Mouse (Mus musculus): ENCODE data around the gene Zbtb2. TPM values are rescaled to one million over a fixed set of nuclear protein-coding genes. Genes with fewer than 3 reads are reported as not detected.

The Zbtb2 gene
- polyA plus RNA-seq, 1 experiment from 2014 or later, result 10.8 TPM

DNA sequence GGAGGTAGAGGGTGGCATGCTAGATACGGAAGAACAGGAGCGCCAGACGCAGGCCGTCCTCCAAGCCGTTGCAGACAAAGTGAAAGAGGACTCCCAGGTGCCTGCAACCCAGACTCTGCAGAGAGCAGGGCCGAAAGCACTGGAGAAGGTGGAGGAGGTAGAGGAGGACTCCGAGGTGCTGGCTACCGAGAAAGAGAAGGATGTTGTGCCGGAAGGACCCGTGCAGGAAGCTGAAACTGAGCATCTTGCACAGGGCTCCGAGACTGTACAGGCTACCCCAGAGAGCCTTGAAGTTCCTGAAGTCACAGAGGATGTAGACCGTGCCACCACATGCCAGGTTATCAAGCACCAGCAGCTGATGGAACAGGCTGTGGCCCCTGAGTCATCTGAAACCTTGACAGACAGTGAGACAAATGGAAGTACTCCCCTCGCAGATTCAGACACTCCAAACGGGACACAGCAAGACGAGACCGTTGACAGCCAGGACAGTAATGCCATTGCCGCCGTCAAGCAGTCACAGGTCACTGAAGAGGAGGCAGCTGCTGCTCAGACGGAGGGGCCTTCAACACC, 31.9 kb downstream of the Zbtb2 start:
- Histone ChIP-seq H3K4me3 (ENCODE audit: low read depth, low read length) (no peak overlapping the region), H3K4me1 (ENCODE audit: control insufficient read depth, insufficient read depth, low read length) (0 out of 2 replicates have a peak, but pooled peaks cover 3% of the 10 kb centered on the region), H3K9me3 (replicated peaks; ENCODE audit: control insufficient read depth, low read length) (no peaks in the 10 kb centered on the region), H3K9ac (ENCODE audit: low read depth, low read length) (no peak overlapping the region), H3K27ac (ENCODE audit: low read depth, low read length) (no peak overlapping the region), H3K27me3 (ENCODE audit: control insufficient read depth, insufficient read depth, low read length) (no peaks in the 10 kb centered on the region), H3K4me2 (no peak overlapping the region), H3K36me3 (ENCODE audit: control insufficient read depth, insufficient read depth, low read length) (peaks cover 22% of the 10 kb centered on the region)
- WGBS (ENCODE audit: insufficient replicate concordance), result 72% methylated on average over 19 of the region's 19 CpGs
- ATAC-seq (replicated peaks; ENCODE audit: insufficient number of reproducible peaks, low FRiP score, low TSS enrichment), result no peak

GRCm38 (mm10) chr10:4354371-4355260, 33.3 kb downstream of the Zbtb2 start:
- no peak overlapping the region for H3K4me2 ChIP-seq
- H3K4me1 ChIP-seq (ENCODE audit: control insufficient read depth, insufficient read depth, low read length), result 0 out of 2 replicates have a peak, but pooled peaks cover 3% of the 10 kb centered on the region
- H3K9me3 ChIP-seq (replicated peaks; ENCODE audit: control insufficient read depth, low read length), result no peaks in the 10 kb centered on the region
- peaks cover 22% of the 10 kb centered on the region for H3K36me3 ChIP-seq (ENCODE audit: control insufficient read depth, insufficient read depth, low read length)
- no peak overlapping the region for H3K27ac ChIP-seq (ENCODE audit: low read depth, low read length)
- no peak overlapping the region for H3K9ac ChIP-seq (ENCODE audit: low read depth, low read length)
- no peaks in the 10 kb centered on the region for H3K27me3 ChIP-seq (ENCODE audit: control insufficient read depth, insufficient read depth, low read length)
- H3K4me3 ChIP-seq (ENCODE audit: low read depth, low read length), result no peak overlapping the region
- WGBS (ENCODE audit: insufficient replicate concordance), result 82% methylated on average over 38 of the region's 38 CpGs
- ATAC-seq (replicated peaks; ENCODE audit: insufficient number of reproducible peaks, low FRiP score, low TSS enrichment), result no peak

DNA sequence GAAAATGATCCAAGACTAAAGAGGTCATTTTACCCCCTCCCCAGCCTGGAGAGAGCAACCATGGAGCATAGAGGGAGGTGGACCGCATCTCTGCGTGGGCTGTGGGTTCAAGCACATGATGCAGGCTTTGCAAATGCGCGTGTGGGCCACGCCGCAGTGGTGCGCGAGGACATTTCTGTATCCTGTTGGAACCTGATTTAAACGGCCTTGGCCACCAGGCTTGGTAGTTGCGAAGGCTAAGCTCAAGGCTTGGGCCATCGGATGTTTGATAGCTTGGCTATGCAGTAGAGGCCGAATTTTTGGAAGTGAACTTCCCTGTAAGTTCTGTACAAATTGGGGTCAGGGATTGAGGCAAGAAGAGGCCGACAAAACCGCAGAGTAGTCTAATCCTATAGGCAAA, 40.3 kb downstream of the Zbtb2 start:
- Histone ChIP-seq H3K4me3 (ENCODE audit: low read depth, low read length) (no peak overlapping the region), H3K27me3 (ENCODE audit: control insufficient read depth, insufficient read depth, low read length) (no peaks in the 10 kb centered on the region), H3K4me2 (no peak overlapping the region), H3K36me3 (ENCODE audit: control insufficient read depth, insufficient read depth, low read length) (no peaks in the 10 kb centered on the region), H3K9ac (ENCODE audit: low read depth, low read length) (no peak overlapping the region), H3K9me3 (replicated peaks; ENCODE audit: control insufficient read depth, low read length) (no peaks in the 10 kb centered on the region), H3K4me1 (ENCODE audit: control insufficient read depth, insufficient read depth, low read length) (peaks cover 9% of the 10 kb centered on the region), H3K27ac (ENCODE audit: low read depth, low read length) (no peak overlapping the region)
- 92% methylated on average over 14 of the region's 14 CpGs for WGBS (ENCODE audit: insufficient replicate concordance)
- ATAC-seq (replicated peaks; ENCODE audit: insufficient number of reproducible peaks, low FRiP score, low TSS enrichment), result no peak

GRCm38 (mm10) chr10:4347136-4347492, 40.8 kb downstream of the Zbtb2 start:
- peaks cover 9% of the 10 kb centered on the region for H3K4me1 ChIP-seq (ENCODE audit: control insufficient read depth, insufficient read depth, low read length)
- ATAC-seq (replicated peaks; ENCODE audit: insufficient number of reproducible peaks, low FRiP score, low TSS enrichment), result peak; percentile 35
- H3K9me3 ChIP-seq (replicated peaks; ENCODE audit: control insufficient read depth, low read length), result no peaks in the 10 kb centered on the region
- 64% methylated on average over 4 of the region's 4 CpGs for WGBS (ENCODE audit: insufficient replicate concordance)
- no peak overlapping the region for H3K27ac ChIP-seq (ENCODE audit: low read depth, low read length)
- H3K4me3 ChIP-seq (ENCODE audit: low read depth, low read length), result no peak overlapping the region
- H3K27me3 ChIP-seq (ENCODE audit: control insufficient read depth, insufficient read depth, low read length), result no peaks in the 10 kb centered on the region
- H3K4me2 ChIP-seq, result peak overlapping the region; percentile 75
- H3K9ac ChIP-seq (ENCODE audit: low read depth, low read length), result no peak overlapping the region
- no peaks in the 10 kb centered on the region for H3K36me3 ChIP-seq (ENCODE audit: control insufficient read depth, insufficient read depth, low read length)

- Histone ChIP-seq H3K27me3 (ENCODE audit: control insufficient read depth, insufficient read depth, low read length) (no peaks in the 10 kb centered on the region), H3K4me3 (ENCODE audit: low read depth, low read length) (peak overlapping the region; percentile 41), H3K4me2 (peak overlapping the region; percentile 75), H3K27ac (ENCODE audit: low read depth, low read length) (no peak overlapping the region), H3K4me1 (ENCODE audit: control insufficient read depth, insufficient read depth, low read length) (peaks cover 9% of the 10 kb centered on the region), H3K9me3 (replicated peaks; ENCODE audit: control insufficient read depth, low read length) (no peaks in the 10 kb centered on the region), H3K9ac (ENCODE audit: low read depth, low read length) (peak overlapping the region; percentile 69), H3K36me3 (ENCODE audit: control insufficient read depth, insufficient read depth, low read length) (no peaks in the 10 kb centered on the region)
- 7% methylated on average over 28 of the region's 28 CpGs for WGBS (ENCODE audit: insufficient replicate concordance)
- peak; percentile 78 for ATAC-seq (replicated peaks; ENCODE audit: insufficient number of reproducible peaks, low FRiP score, low TSS enrichment)
Observed at GRCm38 (mm10) chr10:4346489-4347135, 41.3 kb downstream of the Zbtb2 start.

DNA sequence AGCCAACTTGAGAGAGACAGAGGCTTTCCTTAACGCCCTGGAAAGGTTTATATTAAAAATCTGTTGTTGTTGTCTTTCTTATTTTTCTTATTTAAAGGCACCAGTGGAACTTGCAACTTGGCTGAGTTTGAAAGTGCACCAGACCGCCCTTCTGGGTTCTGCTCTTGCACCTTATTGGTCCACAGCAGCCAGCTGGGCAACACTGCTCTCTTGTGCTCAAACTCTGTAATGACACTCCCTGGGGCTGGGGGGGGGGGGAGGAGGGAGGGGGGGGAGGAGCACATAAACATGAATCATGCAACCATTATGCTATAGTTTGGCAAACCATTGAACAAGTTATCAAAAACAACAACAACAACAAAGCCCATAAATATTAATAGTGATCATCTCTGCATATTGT, 46.5 kb downstream of the Zbtb2 start:
- Histone ChIP-seq H3K36me3 (ENCODE audit: control insufficient read depth, insufficient read depth, low read length) (no peaks in the 10 kb centered on the region), H3K9ac (ENCODE audit: low read depth, low read length) (no peak overlapping the region), H3K27me3 (ENCODE audit: control insufficient read depth, insufficient read depth, low read length) (no peaks in the 10 kb centered on the region), H3K9me3 (replicated peaks; ENCODE audit: control insufficient read depth, low read length) (no peaks in the 10 kb centered on the region), H3K27ac (ENCODE audit: low read depth, low read length) (no peak overlapping the region), H3K4me2 (peak overlapping the region; percentile 19; the same call in 1 of the 2 replicates), H3K4me1 (ENCODE audit: control insufficient read depth, insufficient read depth, low read length) (peaks cover 23% of the 10 kb centered on the region), H3K4me3 (ENCODE audit: low read depth, low read length) (no peak overlapping the region)
- WGBS (ENCODE audit: insufficient replicate concordance), result 23% methylated on average over 2 of the region's 2 CpGs
- ATAC-seq (replicated peaks; ENCODE audit: insufficient number of reproducible peaks, low FRiP score, low TSS enrichment), result no peak

DNA sequence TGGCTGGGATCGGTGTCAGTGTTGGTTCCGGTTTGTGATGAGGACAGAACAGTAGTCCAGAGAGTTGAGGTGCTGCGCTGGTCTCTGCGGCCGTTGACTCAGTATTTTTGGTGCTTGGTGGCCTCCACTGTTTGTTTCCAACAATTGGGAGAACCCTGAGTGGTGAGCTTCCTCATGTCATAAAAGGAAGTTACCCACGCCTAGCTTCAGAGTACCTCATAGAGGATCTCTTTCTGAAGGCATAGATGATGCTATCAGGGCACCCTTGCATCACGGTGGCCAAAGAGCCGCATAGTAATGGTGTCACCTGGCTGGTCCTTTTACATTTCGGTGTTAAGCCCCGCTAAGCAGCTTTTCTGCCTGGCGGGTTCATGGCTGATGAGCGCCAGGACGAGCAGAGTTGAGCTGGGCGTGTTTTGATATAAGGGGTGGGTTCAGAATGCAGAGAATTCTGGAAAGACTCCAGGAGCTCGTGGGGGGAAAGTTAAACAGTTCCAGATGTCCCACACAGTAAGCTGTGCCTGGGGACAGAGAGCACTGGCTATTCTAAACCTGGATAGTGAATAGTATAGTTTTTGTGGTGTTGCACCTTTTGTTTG, 48.9 kb downstream of the Zbtb2 start:
- ATAC-seq (replicated peaks; ENCODE audit: insufficient number of reproducible peaks, low FRiP score, low TSS enrichment), result no peak
- Histone ChIP-seq H3K36me3 (ENCODE audit: control insufficient read depth, insufficient read depth, low read length) (no peaks in the 10 kb centered on the region), H3K27me3 (ENCODE audit: control insufficient read depth, insufficient read depth, low read length) (no peaks in the 10 kb centered on the region), H3K9me3 (replicated peaks; ENCODE audit: control insufficient read depth, low read length) (no peaks in the 10 kb centered on the region), H3K4me2 (peak overlapping the region; percentile 36), H3K4me1 (ENCODE audit: control insufficient read depth, insufficient read depth, low read length) (peaks cover 23% of the 10 kb centered on the region), H3K9ac (ENCODE audit: low read depth, low read length) (no peak overlapping the region), H3K4me3 (ENCODE audit: low read depth, low read length) (0 out of 2 replicates have a peak overlapping the region, but pooled peaks have one; percentile 8), H3K27ac (ENCODE audit: low read depth, low read length) (0 out of 2 replicates have a peak overlapping the region, but pooled peaks have one; percentile 17)
- 45% methylated on average over 15 of the region's 15 CpGs for WGBS (ENCODE audit: insufficient replicate concordance)

DNA sequence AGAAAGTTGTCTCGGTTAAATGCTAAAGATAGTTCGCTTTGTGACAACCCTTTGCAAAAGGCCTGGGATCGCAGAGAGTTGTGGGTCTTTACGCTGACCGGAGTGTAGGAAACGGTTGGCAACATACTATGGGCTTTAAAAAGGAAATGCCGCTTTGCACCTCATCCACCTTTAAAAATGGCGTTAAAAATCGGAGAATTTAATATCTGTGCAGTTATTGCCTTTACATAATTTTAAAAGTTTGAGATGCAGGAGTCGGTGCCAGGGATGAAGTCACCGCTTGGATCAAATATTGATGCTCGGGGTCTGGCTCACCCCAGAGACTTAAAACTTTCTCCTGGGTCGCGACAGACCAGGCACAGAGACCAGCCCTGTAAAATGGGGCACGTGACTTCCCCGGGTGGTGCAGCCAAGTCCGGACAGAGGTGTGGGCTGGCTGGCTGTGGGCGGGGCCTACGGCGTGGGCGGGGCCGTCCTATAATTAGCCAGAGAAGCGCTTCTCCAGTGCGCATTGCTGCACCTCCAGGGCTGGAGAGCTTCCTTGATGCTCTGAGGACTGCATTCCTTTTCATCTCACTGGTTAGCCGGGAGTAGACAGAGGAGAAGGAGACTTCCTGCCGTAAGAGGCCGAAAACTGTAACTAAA, 53.7 kb downstream of the Zbtb2 start:
- ATAC-seq (replicated peaks; ENCODE audit: insufficient number of reproducible peaks, low FRiP score, low TSS enrichment), result peak; percentile 93
- H3K9me3 ChIP-seq (replicated peaks; ENCODE audit: control insufficient read depth, low read length), result no peaks in the 10 kb centered on the region
- no peaks in the 10 kb centered on the region for H3K36me3 ChIP-seq (ENCODE audit: control insufficient read depth, insufficient read depth, low read length)
- 5% methylated on average over 27 of the region's 27 CpGs for WGBS (ENCODE audit: insufficient replicate concordance)
- H3K4me1 ChIP-seq (ENCODE audit: control insufficient read depth, insufficient read depth, low read length), result peaks cover 25% of the 10 kb centered on the region
- H3K4me2 ChIP-seq, result peak overlapping the region; percentile 61
- H3K4me3 ChIP-seq (ENCODE audit: low read depth, low read length), result peak overlapping the region; percentile 52
- H3K27ac ChIP-seq (ENCODE audit: low read depth, low read length), result peak overlapping the region; percentile 36
- no peaks in the 10 kb centered on the region for H3K27me3 ChIP-seq (ENCODE audit: control insufficient read depth, insufficient read depth, low read length)
- peak overlapping the region; percentile 63 for H3K9ac ChIP-seq (ENCODE audit: low read depth, low read length)

All from heart, embryonic 11.5 days (tissue).